Mouse (Mus musculus) adrenal gland, adult (tissue): ENCODE measurements around the gene 1700056E22Rik.

Experiments
- DNase-seq, 2 experiments: peaks; one replicate each; pipeline ENCODE4 v3.0.0; 2022 to 2023; ENCODE audit warnings: low spot score in 1 of 2; ENCODE audit not compliant: inconsistent age in 2 of 2

The 1700056E22Rik gene

GRCm38 (mm10) chr1:184051824-184052223 is 17.7 kb upstream of the 1700056E22Rik start:
- DNase-seq: peak; percentile 87 to 90

DNA sequence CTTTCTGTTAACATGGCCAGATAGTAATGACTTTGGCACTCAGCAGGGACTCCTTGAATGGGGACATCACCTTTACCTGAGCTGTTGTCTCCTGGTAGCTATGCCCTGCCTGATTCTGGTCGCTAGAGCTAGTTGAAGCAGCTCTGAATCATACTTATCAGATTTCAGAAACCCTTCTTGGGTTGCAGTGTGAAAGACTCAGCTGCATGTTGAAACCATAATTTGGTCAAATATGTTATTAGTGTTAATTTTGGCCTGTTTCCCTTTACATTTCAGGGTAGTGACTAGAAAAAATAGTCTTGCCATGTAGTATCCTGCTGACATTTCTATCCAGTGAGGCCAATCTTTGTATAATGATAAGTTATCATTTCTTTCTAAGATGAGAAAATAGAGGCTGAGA is 17.2 kb upstream of the 1700056E22Rik start:
- no peak for DNase-seq

- DNase-seq: peak in 1 of 2 experiments; percentile 69
Measured at GRCm38 (mm10) chr1:184048675-184049418, 14.7 kb upstream of the 1700056E22Rik start.

DNA sequence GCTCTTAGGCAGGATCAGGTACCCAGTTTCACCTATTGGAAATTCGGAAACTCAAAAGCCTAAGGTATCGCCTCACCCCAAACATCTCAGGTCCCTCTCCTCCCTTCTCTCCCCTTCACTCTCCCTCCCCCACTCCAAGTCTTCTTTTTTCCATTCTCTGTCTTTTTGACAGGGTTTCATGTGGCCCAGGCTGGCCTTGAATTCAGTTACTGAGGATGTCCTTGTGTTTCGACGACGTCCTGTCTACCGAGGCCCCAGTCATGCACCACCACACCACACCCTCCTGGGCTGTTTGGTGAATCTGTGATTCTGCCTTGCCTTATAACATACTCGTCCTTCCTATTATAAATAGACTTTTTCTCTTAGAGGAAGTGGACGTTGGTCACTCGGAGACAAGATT is 13.7 kb upstream of the 1700056E22Rik start:
- peak; percentile 52 to 73 for DNase-seq

GRCm38 (mm10) chr1:184046070-184046677 is 12.1 kb upstream of the 1700056E22Rik start:
- peak in 1 of 2 experiments; percentile 26 for DNase-seq

DNA sequence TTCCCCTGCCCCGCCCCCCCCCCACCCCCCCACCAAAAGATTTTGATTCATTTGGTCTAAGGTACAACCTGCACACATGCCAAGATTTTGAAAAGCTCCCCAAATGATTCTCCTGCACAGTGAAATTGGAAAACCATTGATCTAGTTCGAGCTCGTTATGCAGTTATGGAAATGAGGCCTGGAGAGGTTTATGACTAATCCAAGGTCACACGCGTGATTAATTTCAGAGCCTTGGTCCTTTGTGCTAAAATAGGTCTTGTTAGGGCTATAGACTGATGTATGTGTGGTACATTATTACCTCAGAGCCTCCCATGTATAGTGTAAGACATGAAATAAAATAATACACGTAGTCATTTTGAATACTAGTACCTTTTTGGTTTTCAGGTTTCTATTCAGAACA is 9.3 kb upstream of the 1700056E22Rik start:
- peak in 1 of 2 experiments; percentile 56 for DNase-seq

DNA sequence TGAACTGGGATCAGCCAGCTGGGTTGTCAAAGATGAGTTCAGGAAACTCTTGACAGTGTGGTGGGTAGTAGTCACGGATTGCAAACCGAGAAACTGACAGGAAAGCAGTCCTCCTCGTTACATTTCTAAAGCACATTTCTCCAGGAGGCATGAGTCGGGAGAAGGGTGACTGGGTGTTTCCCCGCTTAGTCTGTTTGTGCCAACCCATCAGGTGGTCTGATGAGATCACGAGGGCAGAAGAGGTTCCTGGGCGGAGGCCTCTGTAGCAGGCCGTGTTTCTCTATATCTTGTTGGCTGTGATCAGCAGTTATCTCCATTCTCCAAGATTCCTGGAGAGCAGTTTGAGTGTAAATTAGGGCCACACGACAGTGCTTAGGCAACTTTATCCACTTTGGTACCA is 8.6 kb upstream of the 1700056E22Rik start:
- DNase-seq: no peak

DNA sequence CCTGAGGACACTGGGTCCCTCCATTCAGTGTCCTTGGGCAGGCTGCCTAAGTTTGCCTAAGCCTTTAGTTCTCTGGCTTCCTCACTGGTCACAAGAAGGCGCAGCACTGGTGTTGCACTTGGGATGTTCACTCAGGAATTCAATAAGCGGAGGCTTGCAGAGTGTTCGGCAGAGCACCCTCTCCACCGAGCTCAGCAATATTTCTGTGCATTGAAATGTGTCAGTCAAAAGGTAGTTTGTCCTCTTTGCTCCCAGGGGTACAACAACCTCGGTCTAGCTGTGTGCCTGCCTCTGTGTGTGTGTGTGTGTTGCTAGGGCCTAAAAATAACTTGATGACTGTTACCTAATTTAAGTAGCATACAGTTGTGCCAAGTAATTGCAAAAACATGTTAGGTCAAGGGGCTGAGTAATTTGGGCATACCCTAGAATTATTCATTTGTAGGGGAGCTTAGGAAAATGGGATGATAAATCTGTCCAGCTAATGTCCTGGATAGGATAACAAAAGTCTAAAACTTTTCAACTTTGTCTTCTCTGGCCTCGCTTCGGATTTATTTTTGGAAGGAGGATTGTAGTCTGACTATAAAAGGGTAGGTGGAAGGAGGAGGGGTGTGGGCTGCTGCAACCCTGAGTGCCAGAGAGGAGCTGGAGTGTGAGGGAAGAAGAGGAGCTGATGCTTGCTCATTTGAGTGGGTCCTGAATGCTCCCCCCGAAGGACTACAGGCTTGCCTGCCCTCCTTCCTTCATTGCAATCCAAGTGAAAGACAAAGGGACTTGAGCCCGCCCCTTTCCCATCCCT is 7.9 kb upstream of the 1700056E22Rik start:
- peak; percentile 88 to 94 for DNase-seq

DNA sequence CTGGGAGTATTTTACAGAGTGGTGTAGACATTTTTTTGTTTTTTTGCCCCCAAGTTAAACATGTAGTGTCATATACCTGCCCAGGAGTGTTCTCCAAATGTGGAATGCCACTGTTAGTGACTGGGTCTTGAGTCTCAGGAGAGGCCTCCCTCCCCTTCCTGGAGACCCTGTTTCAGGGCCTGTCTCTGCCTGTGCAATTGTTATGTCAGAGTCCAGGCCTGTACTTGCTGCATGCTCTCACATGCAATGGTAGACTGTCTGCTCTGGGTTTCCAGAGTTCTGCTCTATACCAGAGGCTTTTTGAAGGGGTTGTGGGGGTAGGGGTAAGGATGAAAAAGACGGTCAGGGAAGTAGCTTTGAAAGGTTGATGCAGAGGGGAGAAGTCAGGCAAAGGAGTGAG is 6.8 kb upstream of the 1700056E22Rik start:
- peak in 1 of 2 experiments; percentile 52 for DNase-seq

DNA sequence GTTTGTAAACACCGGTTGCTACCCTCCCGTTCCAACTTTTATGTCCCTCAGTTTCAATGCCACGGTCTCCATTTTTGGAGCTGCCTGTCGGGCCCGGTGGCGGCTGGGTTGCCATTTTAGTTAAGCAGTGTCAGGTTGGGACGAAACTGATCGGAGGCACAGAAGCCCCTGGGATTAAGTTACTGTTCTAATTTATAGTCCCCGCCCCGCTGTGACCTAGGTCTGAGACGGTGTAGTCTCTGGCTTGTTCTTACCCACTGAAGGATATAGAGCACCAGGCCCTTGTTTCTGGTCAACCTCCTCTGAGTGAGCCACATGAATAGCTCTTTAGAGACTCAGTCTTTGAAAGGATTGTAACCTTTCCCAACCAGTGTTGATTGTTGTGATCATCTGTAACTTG is 6.1 kb upstream of the 1700056E22Rik start:
- DNase-seq: peak in 1 of 2 experiments; percentile 55

DNA sequence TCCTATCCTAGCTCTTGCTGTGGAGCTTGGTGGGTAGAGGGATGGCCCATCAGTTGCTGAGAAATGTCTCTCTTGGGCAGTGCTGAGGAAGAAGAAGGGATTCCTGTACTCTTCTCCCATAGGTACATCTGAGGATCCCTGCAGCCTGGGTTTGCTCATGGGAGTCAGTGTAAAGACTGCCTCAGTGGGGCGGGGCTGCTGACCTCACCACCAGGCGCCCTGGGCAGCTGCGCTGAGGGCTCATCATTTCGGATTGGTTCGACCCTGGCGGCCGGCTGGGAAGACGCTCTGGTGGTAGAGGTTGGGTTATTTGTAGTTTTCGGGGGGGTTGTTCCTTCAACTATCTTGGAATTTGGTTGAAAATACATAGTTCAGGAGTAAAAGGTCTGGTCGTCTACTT is 5.2 kb upstream of the 1700056E22Rik start:
- peak in 1 of 2 experiments; percentile 26 for DNase-seq

- DNase-seq: no peak
Measured at GRCm38 (mm10) chr1:184037802-184038201, 3.7 kb upstream of the 1700056E22Rik start.

GRCm38 (mm10) chr1:184035346-184035903 is 1.3 kb upstream of the 1700056E22Rik start:
- peak in 1 of 2 experiments; percentile 71 for DNase-seq

DNA sequence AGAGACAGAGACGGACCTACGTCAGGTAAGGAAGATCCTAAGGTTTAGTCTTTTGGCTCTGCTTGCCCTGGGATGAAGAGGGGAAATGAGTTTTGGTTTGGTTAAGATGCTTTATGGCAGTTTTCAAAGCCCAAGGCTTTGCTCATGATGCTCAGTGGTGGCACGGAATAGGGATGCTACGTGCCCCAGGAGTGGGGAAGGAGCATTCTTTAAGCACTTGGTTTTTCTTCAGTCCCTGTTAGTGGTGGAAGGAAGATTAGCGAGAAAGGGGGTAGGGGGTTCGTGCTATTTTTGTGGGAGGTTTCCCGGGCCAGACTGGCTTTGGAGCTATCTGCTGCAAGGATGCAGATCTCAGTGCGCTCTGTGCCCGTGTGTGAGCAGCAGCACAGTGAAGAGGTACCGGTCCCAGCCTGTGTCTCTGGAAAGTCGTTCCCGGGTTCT is 660 bp upstream of the 1700056E22Rik start:
- DNase-seq: peak; percentile 60 to 86

- DNase-seq: peak; percentile 87 to 95
Measured at GRCm38 (mm10) chr1:184033390-184034010, 601 bp downstream of the 1700056E22Rik start.

DNA sequence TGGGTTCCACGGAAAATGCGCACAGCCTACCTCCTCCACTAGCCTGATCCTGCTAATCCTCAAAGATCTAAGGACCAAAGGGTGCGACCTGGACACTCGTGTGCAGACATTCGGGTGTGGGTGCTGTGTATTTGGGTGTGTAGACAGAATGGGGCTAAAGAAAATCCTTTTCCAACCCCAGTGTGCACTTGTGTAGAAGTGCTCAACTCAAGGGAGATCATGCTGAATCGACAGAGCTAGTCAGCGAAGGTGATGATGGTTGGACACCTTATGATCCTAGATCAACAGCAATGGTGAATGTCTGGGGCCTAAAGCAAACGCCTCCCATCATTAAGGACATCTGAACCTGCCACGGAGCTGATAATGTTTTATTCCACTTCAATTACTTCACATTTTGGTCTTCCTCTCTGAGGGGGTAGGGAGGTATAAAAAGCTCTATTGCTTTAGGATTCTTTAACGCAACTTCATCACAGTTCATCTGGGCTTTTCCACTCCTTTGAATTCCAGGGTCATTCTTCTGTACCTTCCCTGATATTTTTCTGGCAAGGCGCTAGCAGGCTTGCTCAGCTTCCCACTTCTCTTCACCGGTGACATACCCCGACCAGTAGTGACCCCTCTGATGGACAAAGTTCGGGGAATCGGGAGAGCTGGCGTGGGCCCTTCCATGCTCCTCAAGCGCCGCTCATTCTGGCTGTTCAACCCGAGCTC is 1.3 kb downstream of the 1700056E22Rik start:
- no peak for DNase-seq

- no peak for DNase-seq
Measured at GRCm38 (mm10) chr1:184030070-184030802, 3.9 kb downstream of the 1700056E22Rik start.

DNA sequence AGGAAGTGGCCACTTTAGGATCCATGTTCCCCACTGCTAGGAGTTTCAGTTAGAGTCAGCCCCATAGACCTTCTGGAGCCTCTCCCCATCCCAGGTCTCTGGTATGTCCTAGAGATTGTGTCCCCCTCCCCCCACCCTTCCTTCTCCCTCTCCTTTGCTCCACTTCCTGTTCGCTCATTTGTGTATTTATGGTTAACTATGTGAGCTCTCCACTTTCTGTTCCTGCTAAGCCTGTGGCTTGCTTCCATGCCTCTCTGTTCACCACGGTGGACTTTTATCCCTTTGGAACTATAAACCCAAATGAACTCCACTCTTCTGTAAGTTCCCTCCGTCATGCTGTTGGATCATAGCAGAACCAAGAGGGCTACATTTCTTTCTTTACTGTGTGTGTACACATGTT is 7.1 kb downstream of the 1700056E22Rik start:
- no peak for DNase-seq

GRCm38 (mm10) chr1:184025079-184025478 is 9.0 kb downstream of the 1700056E22Rik start:
- no peak for DNase-seq

DNA sequence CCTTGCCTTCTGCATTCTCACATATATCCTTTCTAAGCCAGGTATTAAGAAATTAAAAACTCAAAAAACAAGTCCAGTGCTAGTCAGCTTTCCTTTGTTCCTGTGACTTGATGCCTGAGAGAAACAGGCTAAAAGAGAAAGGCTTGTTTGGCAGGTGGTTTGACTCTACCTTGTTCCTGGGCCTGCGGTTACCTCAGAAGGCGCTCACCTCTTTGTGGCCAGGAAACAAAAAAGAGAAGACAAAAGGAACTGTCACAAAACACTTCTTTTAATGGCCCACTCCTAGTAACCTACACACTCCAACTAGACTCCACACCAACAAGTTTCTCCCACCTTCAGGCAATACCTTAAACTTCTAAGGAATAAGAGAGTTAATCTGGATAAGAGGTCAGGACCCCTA is 9.5 kb downstream of the 1700056E22Rik start:
- no peak for DNase-seq
